Mouse (Mus musculus): Measurements from ENCODE around the gene Usp11.
"Not testable (repeated sequence)": the region's sequence is repeated elsewhere in the genome, so short reads cannot be mapped to it uniquely, and the experiment has no call there.

The Usp11 gene

GRCm38 (mm10) chrX:20703741-20704290 is at the start of gene Usp11:
Usp11 (plus strand) TSS chrX:20703906.
- DNase-seq (ENCODE audit: low read depth, low spot score) = peak; percentile 71

DNA sequence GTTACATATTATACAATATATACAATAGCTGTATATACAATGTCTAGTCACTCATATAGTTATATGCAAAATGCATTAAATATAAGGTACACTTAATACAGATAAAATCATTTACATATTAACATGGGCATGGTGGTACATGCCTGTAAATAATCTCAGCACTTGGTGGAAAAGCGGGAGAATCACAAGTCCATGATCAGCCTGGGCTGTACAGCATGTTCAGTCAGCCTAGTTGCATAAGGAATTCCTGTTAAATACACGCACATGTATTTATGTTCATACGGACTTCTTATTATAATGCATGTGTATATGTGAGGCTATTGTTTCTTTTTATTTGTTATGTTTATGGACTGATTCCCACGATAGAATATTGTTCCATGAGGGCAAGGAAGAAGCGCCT is 46.1 kb upstream of the Usp11 start:
- DNase-seq (ENCODE audit: low read depth, low spot score) = no peak

DNA sequence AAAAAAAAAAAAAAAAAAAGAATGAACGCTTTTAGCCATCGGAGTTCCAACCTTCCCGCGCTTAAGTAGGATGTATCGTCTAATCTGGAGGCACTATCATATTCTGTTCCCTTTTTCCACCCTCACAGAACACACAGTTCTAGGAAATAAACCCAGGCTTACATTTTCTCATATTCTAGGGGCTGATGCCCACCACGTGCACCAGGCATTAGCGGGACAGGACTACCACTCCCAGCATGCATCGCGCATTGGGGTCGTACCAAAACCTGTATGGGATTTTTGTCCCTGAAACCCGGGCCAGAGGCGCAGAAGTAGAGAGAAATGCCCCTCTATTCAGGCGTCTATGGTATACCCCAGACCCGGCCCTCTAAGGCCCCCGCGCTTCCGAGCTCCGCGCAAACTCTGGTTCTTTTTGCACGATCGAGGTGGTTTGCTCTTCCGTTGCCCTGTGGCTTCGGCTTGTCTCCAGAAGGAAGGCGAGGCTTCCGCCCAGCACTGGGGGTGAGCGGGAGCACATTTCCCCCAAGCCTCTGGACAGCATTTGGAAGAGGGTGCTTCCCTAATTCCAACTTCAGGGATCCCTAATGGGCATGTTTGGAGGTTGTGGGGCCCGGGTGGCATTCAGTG is 45.6 kb upstream of the Usp11 start, which contains the start of gene Uba1:
Gene Uba1 (plus strand): TSS at position 301 of the 627 bp plus-strand sequence.
- DNase-seq (ENCODE audit: low read depth, low spot score) = peak; percentile 95

GRCm38 (mm10) chrX:20658891-20659406 is 44.8 kb upstream of the Usp11 start:
- no peak for DNase-seq (ENCODE audit: low read depth, low spot score)

GRCm38 (mm10) chrX:20662317-20662715 is 41.4 kb upstream of the Usp11 start:
- DNase-seq (ENCODE audit: low read depth, low spot score) = no peak

DNA sequence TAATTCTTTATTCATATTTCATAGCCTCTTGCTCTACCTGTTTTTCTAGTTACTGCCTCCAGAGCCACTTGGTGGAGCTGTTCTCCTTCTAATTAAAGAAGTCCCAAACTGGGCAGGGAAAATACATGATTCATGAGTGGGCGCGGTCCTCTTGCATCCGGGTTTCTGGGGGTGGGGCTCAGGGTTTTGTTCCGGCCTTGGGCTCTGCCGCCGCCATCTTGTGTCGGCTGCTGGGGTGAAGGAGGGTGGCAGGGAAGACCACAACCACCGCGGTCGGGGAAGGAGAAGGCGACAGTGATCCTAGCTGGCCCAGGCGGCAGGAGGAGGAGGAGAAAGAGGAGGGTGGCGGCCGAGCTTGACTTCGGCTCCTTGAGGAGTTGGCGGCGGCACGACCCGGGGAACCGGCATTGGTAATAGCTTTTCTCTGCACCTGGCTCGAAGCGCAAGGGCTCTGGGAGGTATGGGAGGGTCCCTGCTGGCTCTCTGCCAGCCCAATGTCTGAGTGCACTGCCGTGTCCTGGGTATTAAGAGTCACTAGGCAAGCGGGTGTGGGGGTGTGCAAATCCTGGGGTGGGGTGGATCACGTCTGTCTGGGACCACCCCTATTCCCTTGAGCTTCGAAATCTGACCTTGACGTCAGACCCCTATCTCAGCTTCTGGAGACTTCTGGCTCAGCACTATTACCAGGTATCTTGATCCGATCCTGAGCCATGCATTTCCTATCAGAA is 40.8 kb upstream of the Usp11 start:
- peak; percentile 95 for DNase-seq (ENCODE audit: low read depth, low spot score)

DNA sequence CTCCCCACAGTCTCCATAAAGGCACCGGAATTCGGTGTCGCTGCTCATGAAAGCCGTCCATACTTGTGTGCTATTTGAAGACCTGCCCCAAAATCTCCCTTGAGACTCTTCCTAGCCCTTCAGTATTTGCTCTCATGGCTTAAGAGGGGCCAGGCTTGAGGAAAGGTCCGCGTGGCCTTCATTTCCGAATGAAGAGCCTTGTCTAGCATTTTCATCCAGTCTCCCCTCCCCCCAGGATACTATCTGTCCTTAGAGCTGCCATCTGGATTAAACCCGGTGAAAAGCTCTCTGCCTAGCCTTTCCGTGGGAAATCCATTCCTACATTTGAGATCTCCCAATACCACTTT is 40.3 kb upstream of the Usp11 start:
- peak; percentile 48 for DNase-seq (ENCODE audit: low read depth, low spot score)

GRCm38 (mm10) chrX:20687519-20688067 is 16.1 kb upstream of the Usp11 start, which contains the start of gene Cdk16:
Cdk16 (plus strand) TSS chrX:20687954.
- peak; percentile 98 for DNase-seq (ENCODE audit: low read depth, low spot score)

DNA sequence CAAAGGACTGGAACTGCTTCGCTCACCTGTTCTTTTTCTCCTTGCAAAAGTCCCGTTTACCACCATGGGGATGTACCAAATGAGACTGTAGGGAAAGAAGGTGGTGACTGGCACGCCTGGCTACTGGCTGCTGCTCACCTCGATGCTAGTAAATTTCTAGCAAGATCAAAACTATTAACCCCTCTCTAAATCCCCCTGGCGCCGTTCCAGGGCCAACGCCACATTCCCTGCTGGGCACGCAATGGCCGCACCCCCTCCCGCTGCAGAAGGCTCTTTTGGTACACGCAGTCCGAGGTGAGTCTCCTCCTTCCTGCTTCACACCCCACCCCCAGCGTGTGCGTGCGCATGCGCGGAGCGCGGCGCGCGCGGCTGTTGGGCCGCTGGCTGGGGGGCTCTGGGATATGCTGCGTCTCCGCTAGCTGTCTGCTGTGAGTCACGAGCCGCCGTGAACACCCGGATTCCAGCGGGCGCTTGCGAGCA is 15.6 kb upstream of the Usp11 start:
- DNase-seq (ENCODE audit: low read depth, low spot score) = peak; percentile 91

GRCm38 (mm10) chrX:20688615-20689014 is 15.1 kb upstream of the Usp11 start:
- DNase-seq (ENCODE audit: low read depth, low spot score) = peak; percentile 64

DNA sequence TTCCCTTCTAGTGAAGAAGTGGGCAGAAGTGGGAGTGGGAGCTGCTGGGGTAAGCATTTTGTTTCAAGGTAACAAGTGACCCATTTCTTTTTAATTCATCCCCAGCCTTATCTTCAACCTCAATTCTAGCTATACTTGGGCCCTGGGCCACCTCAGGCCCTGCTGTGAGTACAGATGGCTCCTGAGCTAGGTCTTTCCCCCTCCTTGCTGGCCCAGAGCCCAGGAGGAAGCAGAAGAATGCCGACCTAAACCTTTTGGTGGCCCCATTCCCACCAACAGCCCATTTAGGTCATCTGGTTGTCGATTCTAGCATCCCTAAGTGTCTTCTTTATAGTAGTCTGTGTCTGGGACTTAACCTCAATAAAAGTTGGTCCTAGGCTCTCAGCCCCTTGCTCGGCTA is 12.1 kb upstream of the Usp11 start:
- DNase-seq (ENCODE audit: low read depth, low spot score) = peak; percentile 70

- DNase-seq (ENCODE audit: low read depth, low spot score) = no peak
Observed at GRCm38 (mm10) chrX:20692616-20693015, 11.1 kb upstream of the Usp11 start.

GRCm38 (mm10) chrX:20695842-20696241 is 7.9 kb upstream of the Usp11 start:
- no peak for DNase-seq (ENCODE audit: low read depth, low spot score)

DNA sequence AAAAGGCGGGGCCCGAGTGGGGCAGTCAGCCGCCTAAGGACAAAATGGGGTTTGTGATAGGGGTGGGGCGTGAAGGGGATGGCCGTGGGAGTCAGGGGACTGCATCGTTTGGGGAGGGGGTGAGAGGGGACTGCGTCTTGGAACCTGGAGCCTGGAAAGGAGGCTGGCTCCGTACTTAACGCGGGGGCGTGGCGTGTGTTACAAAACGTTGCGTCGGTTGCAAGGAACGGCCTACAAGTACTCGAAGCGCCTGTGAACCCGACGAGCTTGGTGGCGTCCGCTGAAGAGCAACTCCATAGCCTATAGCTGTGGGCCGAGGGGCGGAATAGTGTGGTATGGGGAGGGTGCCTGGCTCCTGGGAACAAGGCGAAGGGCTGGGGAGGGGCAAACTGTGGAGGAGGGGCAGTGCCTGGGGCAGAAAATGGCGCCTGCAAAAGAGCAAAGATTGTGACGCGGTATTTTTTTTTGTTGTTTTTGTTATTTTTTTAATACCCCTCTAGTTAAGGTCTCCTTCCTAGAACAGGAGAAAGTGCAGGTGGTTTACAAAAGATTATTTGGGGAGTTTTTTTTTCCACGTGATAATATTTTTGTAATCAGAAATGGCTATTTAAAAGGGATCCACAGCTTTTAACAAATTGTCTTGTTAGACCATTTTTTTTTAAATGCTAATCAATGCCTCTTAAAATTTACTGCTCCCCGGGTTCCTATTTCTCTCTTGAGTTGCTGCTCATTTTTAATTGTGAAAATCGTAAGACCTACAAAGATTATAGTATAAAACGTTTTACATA is 783 bp downstream of the Usp11 start:
- DNase-seq (ENCODE audit: low read depth, low spot score) = peak; percentile 96

DNA sequence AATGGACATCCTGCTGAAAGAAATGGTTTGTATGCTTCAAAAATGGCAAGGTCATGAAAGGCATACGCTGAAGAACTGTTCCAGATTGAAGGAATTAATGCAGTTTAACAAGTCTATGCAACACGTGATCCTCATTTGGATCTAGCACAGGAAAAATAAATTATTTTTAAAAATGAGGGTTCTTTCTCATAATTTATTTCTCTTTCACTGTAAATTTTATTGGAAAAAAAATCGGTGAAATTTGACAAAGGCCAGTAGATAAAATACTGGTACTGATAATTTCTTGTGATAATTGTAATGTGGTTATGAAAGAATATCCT is 1.3 kb downstream of the Usp11 start:
- DNase-seq (ENCODE audit: low read depth, low spot score) = no peak

DNA sequence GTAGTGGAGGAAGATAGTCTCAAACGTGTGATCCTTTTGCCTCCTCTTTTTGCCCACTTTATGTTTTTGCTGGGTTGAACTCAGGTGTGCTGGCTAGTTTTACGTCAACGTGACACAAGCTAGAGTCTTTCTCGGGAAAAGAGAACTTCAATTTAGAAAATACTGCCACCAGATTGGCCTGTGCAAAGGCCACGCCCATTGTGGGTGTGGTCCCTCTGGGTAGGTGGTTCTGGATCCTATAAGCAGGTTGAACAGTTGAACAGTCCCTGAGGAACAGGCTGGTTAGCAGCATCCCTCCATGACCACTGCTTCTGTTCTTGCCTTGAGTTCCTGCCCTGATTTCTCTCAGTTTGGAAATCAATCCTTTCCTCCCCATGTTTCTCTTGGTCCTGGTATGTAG is 25.0 kb downstream of the Usp11 start:
- no peak for DNase-seq (ENCODE audit: low read depth, low spot score)

DNA sequence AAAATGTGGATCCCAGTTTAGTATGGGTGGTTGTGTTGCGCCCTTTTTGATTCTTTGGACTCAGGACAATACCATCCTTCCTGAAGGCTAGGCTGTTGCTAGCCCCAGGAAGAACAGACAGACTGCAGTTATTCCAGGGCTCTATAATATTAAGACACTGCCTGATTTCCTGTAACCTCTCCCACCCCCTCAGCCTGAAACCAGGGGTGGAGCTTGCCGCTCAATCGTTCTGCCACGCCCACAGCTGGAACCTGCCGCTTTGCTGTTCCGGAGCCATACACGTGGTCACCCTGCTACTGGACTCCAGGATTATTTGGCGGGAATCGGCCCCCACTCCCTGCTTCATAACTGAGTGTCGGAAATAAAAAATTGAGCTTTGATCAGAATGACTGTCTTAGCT is 26.3 kb downstream of the Usp11 start:
- DNase-seq (ENCODE audit: low read depth, low spot score) = not testable (repeated sequence)

- peak; percentile 67 for DNase-seq (ENCODE audit: low read depth, low spot score)
Observed at GRCm38 (mm10) chrX:20736479-20736878, 32.8 kb downstream of the Usp11 start.

GRCm38 (mm10) chrX:20748829-20749228 is 45.1 kb downstream of the Usp11 start:
- DNase-seq (ENCODE audit: low read depth, low spot score) = no peak

DNA sequence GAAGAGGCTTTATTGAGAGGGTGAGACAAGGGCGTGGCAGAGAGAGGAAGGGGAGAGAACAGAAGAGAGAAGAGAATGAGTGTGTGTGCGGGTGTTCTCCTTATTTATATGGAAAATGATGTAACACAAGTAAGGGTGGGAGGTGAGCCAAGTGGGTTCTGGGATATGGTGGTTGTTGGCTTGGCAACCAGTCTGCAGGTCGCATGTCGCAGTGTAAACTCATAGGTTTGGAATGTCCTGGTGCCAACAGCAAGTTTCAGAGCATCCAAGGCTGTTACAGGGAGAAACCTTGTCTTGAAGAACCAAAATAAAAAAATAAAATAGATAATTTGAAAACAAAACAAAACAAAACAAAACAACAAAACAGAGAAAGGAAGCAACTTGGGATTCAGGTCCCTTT is 57.5 kb downstream of the Usp11 start:
- DNase-seq (ENCODE audit: low read depth, low spot score) = no peak
